Mouse (Mus musculus): Measurements from ENCODE around the gene Slamf6. TPM values are rescaled to one million over a fixed set of nuclear protein-coding genes. Genes with fewer than 3 reads are reported as not detected.
A peak's percentile ranks its signal among the peaks of the same experiment; 100 is the strongest.
"Not testable (repeated sequence)": the region's sequence is repeated elsewhere in the genome, so short reads cannot be mapped to it uniquely, and the experiment has no call there.

Slamf6 gene
- polyA plus RNA-seq, 1 experiment from 2014 or later: not detected

- H3K4me3 ChIP-seq (ENCODE audit: low read depth, low read length): no peak overlapping the region
- peak; percentile 63; the same call in 1 of the 2 replicates for ATAC-seq (ENCODE audit: low read depth)
- H3K4me1 ChIP-seq (ENCODE audit: control insufficient read depth, insufficient read depth, low read length): no peaks in the 10 kb centered on the region
- H3K9me3 ChIP-seq (ENCODE audit: control insufficient read depth, low read length): no peaks in the 10 kb centered on the region
- H3K36me3 ChIP-seq (ENCODE audit: control insufficient read depth, insufficient read depth, low read length): no peaks in the 10 kb centered on the region
- 0 out of 2 replicates have a peak overlapping the region, but pooled peaks have one; percentile 18 for H3K27ac ChIP-seq (ENCODE audit: low read depth, low read length)
- H3K27me3 ChIP-seq (ENCODE audit: control insufficient read depth, insufficient read depth, low read length): no peaks in the 10 kb centered on the region
- no peak overlapping the region for H3K9ac ChIP-seq (replicated peaks; ENCODE audit: low read depth, low read length)
- no peak overlapping the region for H3K4me2 ChIP-seq (ENCODE audit: low read depth, low read length)
- 18% methylated on average over 10 of the region's 10 CpGs for WGBS
Observed at GRCm38 (mm10) chr1:171970854-171971586, 53.7 kb downstream of the Slamf6 start.

GRCm38 (mm10) chr1:171974361-171974760 lies 57.0 kb downstream of the Slamf6 start:
- WGBS: 100% methylated on average over 2 of the region's 2 CpGs
- H3K27me3 ChIP-seq (ENCODE audit: control insufficient read depth, insufficient read depth, low read length); H3K9me3 ChIP-seq (ENCODE audit: control insufficient read depth, low read length); ATAC-seq (ENCODE audit: low read depth); H3K36me3 ChIP-seq (ENCODE audit: control insufficient read depth, insufficient read depth, low read length); H3K4me2 ChIP-seq (ENCODE audit: low read depth, low read length); H3K4me1 ChIP-seq (ENCODE audit: control insufficient read depth, insufficient read depth, low read length); H3K9ac ChIP-seq (replicated peaks; ENCODE audit: low read depth, low read length); H3K4me3 ChIP-seq (ENCODE audit: low read depth, low read length); H3K27ac ChIP-seq (ENCODE audit: low read depth, low read length): not testable (repeated sequence)

GRCm38 (mm10) chr1:171975377-171975776 lies 58.1 kb downstream of the Slamf6 start:
- Histone ChIP-seq H3K9me3 (ENCODE audit: control insufficient read depth, low read length) (no peaks in the 10 kb centered on the region), H3K4me1 (ENCODE audit: control insufficient read depth, insufficient read depth, low read length) (no peaks in the 10 kb centered on the region), H3K27ac (ENCODE audit: low read depth, low read length) (no peak overlapping the region), H3K27me3 (ENCODE audit: control insufficient read depth, insufficient read depth, low read length) (no peaks in the 10 kb centered on the region), H3K9ac (replicated peaks; ENCODE audit: low read depth, low read length) (no peak overlapping the region), H3K4me3 (ENCODE audit: low read depth, low read length) (no peak overlapping the region), H3K36me3 (ENCODE audit: control insufficient read depth, insufficient read depth, low read length) (no peaks in the 10 kb centered on the region), H3K4me2 (ENCODE audit: low read depth, low read length) (no peak overlapping the region)
- WGBS: 93% methylated on average over 9 of the region's 9 CpGs
- ATAC-seq (ENCODE audit: low read depth): no peak

- H3K9me3 ChIP-seq (ENCODE audit: control insufficient read depth, low read length): no peaks in the 10 kb centered on the region
Observed at GRCm38 (mm10) chr1:171975831-171976230, 58.5 kb downstream of the Slamf6 start.

GRCm38 (mm10) chr1:171976826-171977539 lies 59.7 kb downstream of the Slamf6 start:
- no peak for ATAC-seq (ENCODE audit: low read depth)
- WGBS: 95% methylated on average over 14 of the region's 14 CpGs
- Histone ChIP-seq H3K36me3 (ENCODE audit: control insufficient read depth, insufficient read depth, low read length) (no peaks in the 10 kb centered on the region), H3K27me3 (ENCODE audit: control insufficient read depth, insufficient read depth, low read length) (no peaks in the 10 kb centered on the region), H3K9ac (replicated peaks; ENCODE audit: low read depth, low read length) (no peak overlapping the region), H3K27ac (ENCODE audit: low read depth, low read length) (no peak overlapping the region), H3K4me1 (ENCODE audit: control insufficient read depth, insufficient read depth, low read length) (no peaks in the 10 kb centered on the region), H3K4me2 (ENCODE audit: low read depth, low read length) (no peak overlapping the region), H3K9me3 (ENCODE audit: control insufficient read depth, low read length) (no peaks in the 10 kb centered on the region), H3K4me3 (ENCODE audit: low read depth, low read length) (no peak overlapping the region)

More at GRCm38 (mm10) chr1:171975831-171976230, 58.5 kb downstream of the Slamf6 start:
- H3K9ac ChIP-seq (replicated peaks; ENCODE audit: low read depth, low read length): no peak overlapping the region
- no peaks in the 10 kb centered on the region for H3K4me1 ChIP-seq (ENCODE audit: control insufficient read depth, insufficient read depth, low read length)
- H3K27ac ChIP-seq (ENCODE audit: low read depth, low read length): no peak overlapping the region
- H3K27me3 ChIP-seq (ENCODE audit: control insufficient read depth, insufficient read depth, low read length): no peaks in the 10 kb centered on the region
- H3K4me2 ChIP-seq (ENCODE audit: low read depth, low read length): no peak overlapping the region
- whole genome bisulfite sequencing: 87% methylated on average over 4 of the region's 4 CpGs
- ATAC-seq (ENCODE audit: low read depth): no peak
- no peaks in the 10 kb centered on the region for H3K36me3 ChIP-seq (ENCODE audit: control insufficient read depth, insufficient read depth, low read length)
- no peak overlapping the region for H3K4me3 ChIP-seq (ENCODE audit: low read depth, low read length)

GRCm38 (mm10) chr1:171977891-171978290 lies 60.6 kb downstream of the Slamf6 start:
- Histone ChIP-seq H3K27me3 (ENCODE audit: control insufficient read depth, insufficient read depth, low read length) (no peaks in the 10 kb centered on the region), H3K36me3 (ENCODE audit: control insufficient read depth, insufficient read depth, low read length) (no peaks in the 10 kb centered on the region), H3K4me2 (ENCODE audit: low read depth, low read length) (no peak overlapping the region), H3K9ac (replicated peaks; ENCODE audit: low read depth, low read length) (no peak overlapping the region), H3K4me1 (ENCODE audit: control insufficient read depth, insufficient read depth, low read length) (no peaks in the 10 kb centered on the region), H3K9me3 (ENCODE audit: control insufficient read depth, low read length) (no peaks in the 10 kb centered on the region), H3K4me3 (ENCODE audit: low read depth, low read length) (no peak overlapping the region), H3K27ac (ENCODE audit: low read depth, low read length) (no peak overlapping the region)
- 81% methylated on average over 2 of the region's 2 CpGs for WGBS
- ATAC-seq (ENCODE audit: low read depth): no peak

GRCm38 (mm10) chr1:171979969-171980730 lies 62.8 kb downstream of the Slamf6 start:
- no peaks in the 10 kb centered on the region for H3K4me1 ChIP-seq (ENCODE audit: control insufficient read depth, insufficient read depth, low read length)
- no peak overlapping the region for H3K27ac ChIP-seq (ENCODE audit: low read depth, low read length)
- 82% methylated on average over 13 of the region's 13 CpGs for WGBS
- ATAC-seq (ENCODE audit: low read depth): no peak
- H3K4me2 ChIP-seq (ENCODE audit: low read depth, low read length): no peak overlapping the region
- no peaks in the 10 kb centered on the region for H3K27me3 ChIP-seq (ENCODE audit: control insufficient read depth, insufficient read depth, low read length)
- no peaks in the 10 kb centered on the region for H3K36me3 ChIP-seq (ENCODE audit: control insufficient read depth, insufficient read depth, low read length)
- H3K9ac ChIP-seq (replicated peaks; ENCODE audit: low read depth, low read length): no peak overlapping the region
- no peaks in the 10 kb centered on the region for H3K9me3 ChIP-seq (ENCODE audit: control insufficient read depth, low read length)
- H3K4me3 ChIP-seq (ENCODE audit: low read depth, low read length): no peak overlapping the region

- ATAC-seq (ENCODE audit: low read depth): no peak
- Histone ChIP-seq H3K4me2 (ENCODE audit: low read depth, low read length) (no peak overlapping the region), H3K36me3 (ENCODE audit: control insufficient read depth, insufficient read depth, low read length) (no peaks in the 10 kb centered on the region), H3K27me3 (ENCODE audit: control insufficient read depth, insufficient read depth, low read length) (no peaks in the 10 kb centered on the region), H3K9me3 (ENCODE audit: control insufficient read depth, low read length) (no peaks in the 10 kb centered on the region), H3K4me1 (ENCODE audit: control insufficient read depth, insufficient read depth, low read length) (no peaks in the 10 kb centered on the region), H3K4me3 (ENCODE audit: low read depth, low read length) (no peak overlapping the region), H3K27ac (ENCODE audit: low read depth, low read length) (no peak overlapping the region), H3K9ac (replicated peaks; ENCODE audit: low read depth, low read length) (no peak overlapping the region)
- 57% methylated on average over 5 of the region's 5 CpGs for whole genome bisulfite sequencing
Observed at GRCm38 (mm10) chr1:171982170-171982569, 64.9 kb downstream of the Slamf6 start.

- no peak overlapping the region for H3K27ac ChIP-seq (ENCODE audit: low read depth, low read length)
- H3K36me3 ChIP-seq (ENCODE audit: control insufficient read depth, insufficient read depth, low read length): no peaks in the 10 kb centered on the region
- H3K27me3 ChIP-seq (ENCODE audit: control insufficient read depth, insufficient read depth, low read length): no peaks in the 10 kb centered on the region
- no peak overlapping the region for H3K4me3 ChIP-seq (ENCODE audit: low read depth, low read length)
- WGBS: 88% methylated on average over 4 of the region's 4 CpGs
- no peak overlapping the region for H3K4me2 ChIP-seq (ENCODE audit: low read depth, low read length)
- no peaks in the 10 kb centered on the region for H3K4me1 ChIP-seq (ENCODE audit: control insufficient read depth, insufficient read depth, low read length)
- no peak overlapping the region for H3K9ac ChIP-seq (replicated peaks; ENCODE audit: low read depth, low read length)
- no peak for ATAC-seq (ENCODE audit: low read depth)
- H3K9me3 ChIP-seq (ENCODE audit: control insufficient read depth, low read length): no peaks in the 10 kb centered on the region
Observed at GRCm38 (mm10) chr1:171982740-171983139, 65.4 kb downstream of the Slamf6 start.

All from neural tube, embryonic 14.5 days (tissue).